Mouse (Mus musculus): ENCODE results near the gene Cracr2a. TPM values are rescaled to one million over a fixed set of nuclear protein-coding genes. Genes with fewer than 3 reads are reported as not detected.

The Cracr2a gene
- total RNA-seq, 2 experiments from 2014 or later: 6.2 to 8.0 TPM

DNA sequence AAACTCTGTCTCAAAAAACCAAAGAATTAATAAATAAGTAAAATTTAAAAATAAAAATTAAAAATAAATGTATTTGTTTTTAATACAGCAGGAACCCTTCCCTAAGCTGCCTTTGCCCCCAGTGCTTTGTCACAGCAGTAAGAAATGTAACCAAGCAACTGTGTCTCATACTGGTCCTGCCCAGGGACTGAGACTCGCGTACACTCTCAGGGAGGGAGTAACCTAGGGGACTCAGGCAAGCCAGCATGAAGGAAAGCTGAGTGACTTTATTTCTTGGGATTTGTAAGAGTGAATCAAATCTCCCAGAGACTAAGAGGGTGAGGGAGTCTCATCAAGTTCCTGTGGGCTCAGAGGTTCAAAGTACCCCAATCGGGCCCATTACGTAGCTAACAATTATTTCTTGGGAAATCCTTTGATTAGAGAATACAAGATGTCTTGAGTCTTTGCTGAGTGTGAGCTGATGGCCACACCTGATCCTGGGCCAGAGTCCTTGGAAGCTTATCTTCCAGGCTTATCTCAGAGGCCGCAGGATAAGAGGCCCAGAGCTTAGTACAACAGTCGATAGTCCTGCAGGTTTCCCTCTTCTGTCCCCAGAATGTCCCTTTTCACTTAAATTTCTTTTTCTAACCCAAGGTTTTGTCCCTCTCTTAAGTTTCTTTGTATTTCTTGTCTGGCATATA lies 126.2 kb downstream of the Cracr2a start:
- no peak for ATAC-seq (ENCODE audit: poor library complexity, severe bottlenecking)

DNA sequence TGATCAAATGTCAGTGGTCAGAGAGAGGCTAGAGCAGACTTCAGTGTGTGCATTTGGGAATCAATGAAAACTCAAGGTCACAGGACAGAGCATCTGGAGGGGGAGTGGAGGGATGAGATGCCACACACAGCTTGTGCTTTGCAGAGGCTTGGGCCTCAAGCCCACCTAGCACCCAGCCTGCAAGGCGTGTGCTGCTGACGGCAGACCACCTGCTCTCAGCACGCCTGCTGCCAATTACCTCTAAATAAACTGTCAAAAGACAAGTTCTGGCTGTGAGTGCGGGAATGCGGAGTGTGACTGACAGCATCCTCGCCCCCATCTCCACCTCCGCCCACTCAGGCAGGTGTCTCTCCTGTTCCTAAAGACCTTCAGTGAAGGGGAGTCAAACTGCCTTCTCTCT lies 131.2 kb downstream of the Cracr2a start:
- no peak for ATAC-seq (ENCODE audit: poor library complexity, severe bottlenecking)

DNA sequence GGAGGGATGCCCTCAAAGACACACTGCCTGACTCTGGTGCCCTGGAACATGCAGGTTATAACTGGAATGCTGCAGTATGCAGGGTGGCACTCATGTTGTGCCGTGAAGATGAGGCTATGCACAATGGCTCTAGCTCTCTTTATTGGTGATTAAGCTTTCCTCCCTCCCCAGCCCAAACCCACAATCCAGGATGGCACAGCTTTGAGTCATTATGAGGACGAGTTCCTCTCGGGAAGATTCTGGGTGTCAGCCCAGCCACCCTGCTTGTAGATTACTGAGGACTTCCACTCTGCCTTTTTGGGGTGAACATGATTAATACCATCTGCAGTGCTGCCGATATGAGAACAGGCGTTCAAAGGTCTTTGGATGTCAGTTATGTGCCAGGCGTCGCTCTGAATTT lies 132.5 kb downstream of the Cracr2a start:
- ATAC-seq (ENCODE audit: poor library complexity, severe bottlenecking): no peak

DNA sequence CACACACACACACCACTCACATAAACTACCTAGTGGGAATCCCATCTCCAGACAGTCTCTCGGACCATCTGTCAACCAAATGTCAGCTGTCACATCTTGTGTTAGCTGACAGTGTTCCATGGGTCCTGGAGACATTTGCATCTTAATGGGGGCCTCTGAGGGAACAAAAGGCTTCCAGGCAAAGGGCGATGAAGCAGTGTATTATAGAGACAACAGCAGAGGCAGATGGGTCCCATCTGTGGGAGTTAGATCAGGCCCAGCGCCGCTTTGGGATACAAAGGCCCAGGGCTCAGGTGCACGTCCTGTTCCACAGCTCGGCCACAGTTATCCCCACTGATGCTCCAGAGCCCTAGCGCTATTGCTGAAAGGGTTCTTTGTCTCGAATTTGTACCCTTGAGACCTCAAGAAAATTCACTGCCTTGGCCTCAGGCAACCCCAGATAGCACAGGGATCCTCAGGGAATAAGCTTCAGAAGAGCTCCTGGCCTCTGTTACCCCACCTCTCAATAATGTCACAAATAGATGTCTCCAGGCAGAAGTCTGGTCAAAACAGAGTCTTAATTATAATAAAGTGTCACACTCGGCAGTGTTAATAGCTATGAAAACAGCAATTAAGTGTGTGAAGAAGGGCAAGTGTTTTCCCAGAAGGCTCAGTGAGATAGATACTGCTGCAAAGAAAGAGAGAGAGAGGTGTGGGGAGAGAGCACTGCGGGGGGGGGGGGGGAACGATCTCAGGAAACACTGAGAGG lies 140.1 kb downstream of the Cracr2a start:
- ATAC-seq (ENCODE audit: poor library complexity, severe bottlenecking): no peak

DNA sequence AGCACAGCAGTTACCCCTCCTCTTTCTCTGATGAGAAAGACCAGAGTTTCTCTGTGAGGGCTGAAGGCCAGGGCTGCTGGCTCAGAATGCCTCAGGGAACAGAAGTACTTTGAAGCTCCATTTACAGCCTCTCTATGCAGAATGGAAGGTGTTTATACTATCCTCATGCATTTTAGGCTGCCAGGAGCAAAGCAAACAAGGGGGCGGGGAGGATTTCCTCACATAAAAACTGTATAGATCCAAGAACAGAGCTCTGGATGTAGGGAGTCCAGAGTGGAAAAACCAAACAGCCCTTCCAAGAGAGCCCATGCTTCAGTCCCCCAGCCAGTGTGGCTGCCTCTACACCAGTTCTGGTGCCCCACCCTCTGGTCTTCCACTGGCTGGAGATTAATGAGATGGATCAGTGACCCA lies 147.1 kb downstream of the Cracr2a start:
- no peak for ATAC-seq (ENCODE audit: poor library complexity, severe bottlenecking)

DNA sequence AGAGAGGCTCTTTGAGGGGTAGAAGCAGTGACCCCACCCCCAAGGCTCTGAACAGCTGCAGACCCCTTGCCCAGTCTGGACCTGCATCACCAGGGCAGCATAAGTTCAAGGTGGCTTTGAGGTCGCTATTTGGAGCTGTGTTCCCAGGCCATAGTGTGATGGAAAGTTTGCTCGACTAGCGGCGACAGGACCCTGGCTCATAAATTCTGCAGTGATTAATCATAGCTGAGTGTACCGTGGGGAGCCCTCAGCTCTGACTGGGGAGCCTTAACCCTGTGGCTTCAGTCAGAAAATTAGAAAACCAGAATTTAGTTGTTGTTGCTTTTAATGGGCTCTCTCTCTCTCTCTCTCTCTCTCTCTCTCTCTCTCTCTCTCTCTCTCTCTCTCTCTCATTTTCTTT lies 153.8 kb downstream of the Cracr2a start:
- ATAC-seq (ENCODE audit: poor library complexity, severe bottlenecking): no peak

DNA sequence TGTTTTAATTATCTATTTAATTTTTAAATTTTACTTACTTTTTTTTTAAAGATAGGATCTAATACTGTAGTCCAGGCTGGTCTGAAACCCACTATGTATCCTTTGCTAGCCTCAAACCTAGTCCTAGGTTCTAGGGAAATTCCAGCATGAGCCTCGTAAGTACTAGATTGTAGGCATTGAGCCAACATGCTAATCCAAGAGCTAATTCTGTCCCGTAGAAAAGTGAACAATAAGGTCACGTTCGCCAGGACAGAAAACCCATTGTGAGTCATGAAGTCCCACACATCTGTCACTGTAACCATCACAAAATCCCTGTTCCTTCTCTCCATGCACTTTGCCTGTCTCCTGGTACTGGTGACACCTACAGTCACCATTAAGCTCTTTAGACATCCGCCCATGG lies 154.3 kb downstream of the Cracr2a start:
- no peak for ATAC-seq (ENCODE audit: poor library complexity, severe bottlenecking)

DNA sequence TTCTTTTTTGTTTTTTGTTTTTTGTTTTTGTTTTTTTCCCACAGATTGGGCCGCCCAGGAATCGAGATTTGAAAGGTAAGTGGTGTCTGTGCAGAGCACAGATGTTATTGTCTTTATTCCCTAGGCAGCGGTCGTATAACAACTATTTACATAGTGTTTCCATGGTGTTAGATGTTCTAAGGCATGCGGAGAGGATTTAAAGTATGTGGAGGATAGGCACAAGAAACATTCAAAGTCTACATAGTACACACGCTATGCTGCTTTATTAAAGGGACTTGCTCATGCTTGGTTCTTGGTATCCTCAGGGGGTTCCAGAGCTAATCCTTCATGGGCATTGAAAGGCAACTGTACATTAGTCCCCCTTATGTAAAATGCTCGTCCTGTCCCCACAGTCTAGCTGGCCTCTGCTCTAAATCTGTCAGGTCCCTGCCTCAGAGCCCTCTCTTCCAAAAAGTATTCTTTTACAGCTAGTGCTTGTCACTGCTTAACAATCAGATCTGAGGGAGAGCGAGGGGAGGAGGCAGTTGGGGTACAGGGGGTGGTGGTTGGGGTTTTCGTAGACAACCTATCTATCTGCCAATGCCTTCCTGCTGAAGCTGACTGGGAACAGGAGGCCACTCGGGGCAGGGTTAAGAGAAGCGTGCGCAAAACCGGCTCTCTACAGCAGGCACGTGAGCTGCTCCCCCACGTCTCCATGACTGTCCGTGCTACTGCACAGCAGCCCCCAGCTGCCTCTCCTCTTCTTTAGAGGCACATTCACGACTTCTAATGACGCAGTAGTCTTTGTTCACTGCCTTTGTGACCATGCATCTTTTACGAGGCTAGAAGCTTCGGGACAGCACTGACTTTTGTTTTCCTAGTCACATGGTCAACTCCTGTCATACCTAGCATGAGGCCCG lies 156.3 kb downstream of the Cracr2a start:
- ATAC-seq (ENCODE audit: poor library complexity, severe bottlenecking): no peak

DNA sequence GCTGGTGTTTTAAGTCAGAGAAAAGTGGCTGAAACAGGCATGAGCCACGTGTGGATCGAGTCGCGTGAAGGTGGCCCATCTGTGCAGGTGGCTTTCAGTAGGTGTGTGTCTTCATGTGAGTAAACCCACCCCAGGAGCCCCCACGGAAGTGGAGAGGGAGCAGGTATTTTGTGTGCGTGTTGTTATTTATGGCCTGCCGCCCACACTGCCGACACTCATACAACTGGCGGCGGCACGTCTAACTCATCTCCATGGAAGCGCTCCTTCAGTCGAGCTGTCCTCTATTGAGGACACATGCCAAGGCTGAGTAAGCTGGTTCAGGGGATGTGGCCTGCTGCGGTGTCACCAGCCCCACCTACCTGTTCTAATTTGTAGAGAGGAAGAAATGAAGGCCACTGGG lies 158.7 kb downstream of the Cracr2a start:
- no peak for ATAC-seq (ENCODE audit: poor library complexity, severe bottlenecking)

DNA sequence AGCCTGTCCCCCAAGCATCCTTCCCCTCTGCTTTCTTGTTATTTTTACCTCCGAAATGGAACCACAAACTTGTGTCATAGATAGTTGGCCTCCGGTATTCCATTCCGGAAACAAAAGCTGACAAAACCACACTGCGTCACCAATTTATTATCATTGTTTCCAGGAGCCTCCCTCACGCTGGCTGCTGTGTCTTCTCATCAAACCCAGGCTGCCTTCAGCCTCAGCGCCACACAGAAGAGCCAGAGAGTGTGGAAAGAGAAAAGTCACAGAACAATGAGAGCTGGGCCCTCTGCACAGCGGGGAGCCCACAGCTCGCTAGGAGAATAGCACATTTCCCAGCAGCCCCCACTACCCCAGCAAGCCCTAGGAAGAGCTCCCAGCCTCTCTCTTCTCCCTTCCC lies 162.0 kb downstream of the Cracr2a start:
- ATAC-seq (ENCODE audit: poor library complexity, severe bottlenecking): no peak

Other genes with a start within 250 kb of the Cracr2a start
- 11.0 and 11.7 TPM in 2 replicates for gene Parp11, start 114.5 kb upstream of the Cracr2a start, total RNA-seq (2015)
- 19.1 and 25.2 TPM in 2 replicates for gene Parp11, start 114.5 kb upstream of the Cracr2a start, total RNA-seq (2017)
- gene Prmt8, start 208.1 kb downstream of the Cracr2a start, total RNA-seq (2015): not detected in 2 replicates
- gene Prmt8, start 208.1 kb downstream of the Cracr2a start, total RNA-seq (2017): not detected in 2 replicates

Measured in megakaryocyte, adult 5-6 weeks (primary cell).